Mouse (Mus musculus) bone marrow, adult 2 months (tissue): ENCODE results near the gene Apbb2. TPM values are rescaled to one million over a fixed set of nuclear protein-coding genes. Genes with fewer than 3 reads are reported as not detected.

Source experiments
- H3K27ac ChIP-seq: fragments of 200-500 bp; 2 replicates; pipeline ENCODE4 v1.5.1; 2012; ENCODE audit warnings: low read depth, mild to moderate bottlenecking, control low read depth, inconsistent platforms, low read length; ENCODE audit not compliant: control insufficient read depth, poor library complexity, insufficient read depth
- H3K4me1 ChIP-seq: fragments of 200-500 bp; 2 replicates; pipeline ENCODE4 v1.6.1; 2011; ENCODE audit warnings: low read length; ENCODE audit not compliant: control insufficient read depth, insufficient read depth
- H3K4me3 ChIP-seq: fragments of 200-500 bp; replicated peaks from 2 replicates; pipeline ENCODE3; 2011; ENCODE audit warnings: mild to moderate bottlenecking, low read depth, low read length, control low read depth; ENCODE audit not compliant: control insufficient read depth
- CTCF ChIP-seq: fragments of 200-500 bp; IDR thresholded peaks from 2 replicates; pipeline ENCODE4 v1.5.1; 2011; ENCODE audit warnings: low read length, control low read depth; ENCODE audit not compliant: control insufficient read depth, insufficient read depth
- POLR2A ChIP-seq: fragments of 200-500 bp; IDR thresholded peaks from 2 replicates; pipeline ENCODE4 v1.6.1; 2011; ENCODE audit warnings: low read depth, mild to moderate bottlenecking, control low read depth, low read length, borderline replicate concordance; ENCODE audit not compliant: control insufficient read depth
- WGBS: fragments of 180-500 bp; shearing (Covaris S2); methylation state at CpG from one replicate; pipeline ENCODE4 v1.1.7; 2018; 5-methylcytosine and 5-hydroxymethylcytosine counted together
- polyA plus RNA-seq: library from polyadenylated mRNA; stranded (reverse); fragments of >200 nt; gene quantifications from 2 replicates; pipeline ENCODE4 v1.2.4, GENCODE M21; 2011; ENCODE audit warnings: low replicate concordance; ENCODE audit not compliant: missing spikeins, insufficient read depth, insufficient read length

Gene Apbb2
- polyA plus RNA-seq, 1 experiment = 6.6 TPM

- no peaks in the 10 kb centered on the region for H3K4me1 ChIP-seq
- no peak overlapping the region for H3K4me3 ChIP-seq
- no peak overlapping the region for H3K27ac ChIP-seq
- WGBS = 36% methylated on average over 11 of the region's 11 CpGs
- TF ChIP-seq CTCF (no peak), POLR2A (no peak)
Measured at GRCm38 (mm10) chr5:66619195-66619594, 611 bp upstream of the Apbb2 start.

DNA sequence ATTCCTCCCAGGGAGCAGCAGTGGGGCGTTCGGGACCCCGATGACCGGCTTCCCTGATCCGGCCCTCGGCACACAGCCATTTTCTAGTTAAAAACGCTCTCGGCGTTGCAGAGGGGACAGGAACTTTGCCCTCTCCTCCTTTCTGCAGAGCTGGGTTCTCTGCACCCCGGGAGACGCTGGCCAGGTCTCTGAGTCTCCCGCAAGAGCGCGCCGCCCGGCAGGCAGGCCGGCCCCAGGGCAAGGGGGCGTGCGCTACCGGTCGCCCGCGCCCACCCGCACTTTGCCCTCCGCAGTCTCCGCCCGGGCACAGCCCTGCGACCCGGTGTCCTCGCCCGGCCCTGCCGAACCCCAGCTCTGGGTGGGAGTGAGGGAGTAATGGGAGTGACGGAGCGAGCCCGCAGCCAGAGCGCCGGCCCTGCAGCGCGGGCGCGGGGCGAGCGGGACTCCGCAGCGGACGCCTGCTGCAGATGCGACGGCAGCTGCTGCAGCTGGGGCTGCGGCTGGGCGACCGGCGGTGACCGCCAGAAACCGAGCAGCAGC is 593 bp downstream of the Apbb2 start:
- 1% methylated on average over 54 of the region's 54 CpGs for WGBS
- no peaks in the 10 kb centered on the region for H3K4me1 ChIP-seq
- H3K27ac ChIP-seq = no peak overlapping the region; the same call in 1 of the 2 replicates
- TF ChIP-seq CTCF (no peak), POLR2A (no peak)
- H3K4me3 ChIP-seq = peak overlapping the region; percentile 63

DNA sequence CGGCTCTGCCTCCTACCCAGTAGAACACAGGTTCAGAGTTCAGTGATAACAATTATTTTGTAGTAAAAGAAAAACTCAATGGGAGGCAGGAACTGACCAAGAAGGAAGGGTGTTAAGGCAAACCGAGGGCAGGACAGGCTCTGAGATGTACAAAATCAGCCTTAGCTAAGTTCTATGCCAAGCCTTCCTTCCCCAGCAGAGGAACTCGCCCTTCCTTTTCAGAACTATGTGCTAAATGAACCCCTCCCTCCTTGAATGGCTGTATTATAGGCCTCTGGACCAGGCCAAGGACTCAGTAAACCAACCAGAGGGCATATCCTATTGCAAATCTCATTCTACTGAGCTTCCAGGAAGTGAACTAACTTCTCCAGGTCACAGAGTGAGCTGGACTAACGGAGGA is 3.6 kb downstream of the Apbb2 start:
- WGBS = 70% methylated on average over 4 of the region's 4 CpGs
- no peak overlapping the region for H3K4me3 ChIP-seq
- TF ChIP-seq CTCF = no peak
- TF ChIP-seq POLR2A = no peak
- H3K27ac ChIP-seq = no peak overlapping the region
- no peaks in the 10 kb centered on the region for H3K4me1 ChIP-seq

GRCm38 (mm10) chr5:66613725-66614124 is 4.9 kb downstream of the Apbb2 start:
- TF ChIP-seq POLR2A (no peak), CTCF (no peak)
- Histone ChIP-seq H3K4me1 (no peaks in the 10 kb centered on the region), H3K27ac (no peak overlapping the region), H3K4me3 (no peak overlapping the region)
- 16% methylated on average over 3 of the region's 3 CpGs for WGBS

DNA sequence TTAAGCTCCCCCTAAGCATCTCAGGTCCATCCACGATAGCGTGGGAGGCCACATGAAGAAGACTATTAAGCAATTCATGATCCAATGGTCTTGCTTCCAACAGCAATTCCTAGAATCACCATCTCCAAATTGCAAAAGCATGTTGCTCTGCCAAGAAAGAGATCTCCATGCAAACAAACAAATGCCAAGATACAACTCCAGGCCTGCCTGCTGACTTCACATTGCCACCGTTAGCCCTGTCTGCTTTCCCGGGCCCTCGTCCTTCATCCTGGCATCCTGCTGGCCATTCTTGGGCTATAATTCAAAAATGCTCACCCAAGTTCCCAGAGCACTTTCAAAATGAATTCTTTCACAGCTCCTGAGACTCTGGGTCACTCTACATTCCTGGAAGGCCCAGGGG is 5.6 kb downstream of the Apbb2 start:
- WGBS = 82% methylated on average over 5 of the region's 5 CpGs
- Histone ChIP-seq H3K4me3 (no peak overlapping the region), H3K4me1 (no peaks in the 10 kb centered on the region), H3K27ac (no peak overlapping the region)
- TF ChIP-seq POLR2A = no peak
- no peak for TF ChIP-seq CTCF

- WGBS = 47% methylated on average over 4 of the region's 4 CpGs
- H3K4me1 ChIP-seq = no peaks in the 10 kb centered on the region
- no peak overlapping the region for H3K27ac ChIP-seq
- no peak overlapping the region for H3K4me3 ChIP-seq
- no peak for TF ChIP-seq CTCF
- no peak for TF ChIP-seq POLR2A
Measured at GRCm38 (mm10) chr5:66611851-66612250, 6.7 kb downstream of the Apbb2 start.

- no peak for TF ChIP-seq CTCF
- TF ChIP-seq POLR2A = no peak
- WGBS = 81% methylated on average over 5 of the region's 5 CpGs
Measured at GRCm38 (mm10) chr5:66611361-66611760, 7.2 kb downstream of the Apbb2 start.

DNA sequence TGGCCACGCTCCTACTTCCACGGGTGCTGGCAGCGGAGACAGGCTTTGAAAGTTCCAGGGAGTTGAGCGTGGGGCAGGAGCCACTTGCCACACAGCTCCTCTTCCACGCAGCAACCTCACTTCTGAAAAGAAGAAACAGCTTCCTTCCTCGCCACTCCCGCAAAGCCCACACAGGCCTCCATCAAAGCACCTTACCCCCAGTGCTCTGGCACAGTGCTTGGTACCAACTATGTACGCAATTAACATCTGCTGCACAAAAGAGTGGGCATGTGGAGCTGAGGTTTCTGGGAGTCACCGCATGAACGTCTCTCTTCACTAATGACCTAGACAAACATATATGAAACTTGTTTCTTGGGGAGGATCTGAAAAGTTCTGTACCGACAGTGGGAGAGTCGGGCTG is 8.3 kb downstream of the Apbb2 start:
- Histone ChIP-seq H3K4me3 (no peak overlapping the region), H3K4me1 (no peaks in the 10 kb centered on the region), H3K27ac (no peak overlapping the region)
- WGBS = 76% methylated on average over 12 of the region's 12 CpGs
- TF ChIP-seq POLR2A = no peak
- no peak for TF ChIP-seq CTCF

More at GRCm38 (mm10) chr5:66611361-66611760, 7.2 kb downstream of the Apbb2 start:
- Histone ChIP-seq H3K27ac (no peak overlapping the region), H3K4me3 (no peak overlapping the region), H3K4me1 (no peaks in the 10 kb centered on the region)

DNA sequence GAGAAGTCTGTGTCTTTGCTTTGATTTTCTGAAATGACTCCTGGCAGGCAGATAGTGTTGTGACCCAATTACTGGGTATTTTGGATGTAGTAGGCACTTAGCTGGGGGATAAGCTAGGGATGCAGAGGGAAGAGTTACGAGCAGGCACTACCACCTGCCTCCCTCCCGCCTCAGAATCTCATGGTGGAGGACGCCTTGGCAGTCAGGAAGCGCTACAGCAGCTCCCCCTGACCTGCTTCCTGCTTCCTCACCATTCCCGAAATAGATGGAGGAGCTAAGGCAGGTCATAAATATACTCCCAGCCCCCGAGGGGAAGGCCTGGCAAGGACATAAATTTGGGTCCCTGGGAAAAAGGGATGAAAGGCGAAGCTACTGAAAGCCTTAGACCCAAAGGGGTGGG is 9.3 kb downstream of the Apbb2 start:
- Histone ChIP-seq H3K27ac (no peak overlapping the region), H3K4me1 (no peaks in the 10 kb centered on the region), H3K4me3 (no peak overlapping the region)
- WGBS = 68% methylated on average over 7 of the region's 7 CpGs
- no peak for TF ChIP-seq CTCF
- no peak for TF ChIP-seq POLR2A
